Mouse (Mus musculus) embryonic fibroblast, embryonic 13.5 days (primary cell): ENCODE measurements at regions not wholly inside any gene's neighbourhood (a gene's known extent, or its start where the extent isn't known, plus 50 kb on each side); places are given as distances from the start of the nearest gene placed in this dataset.

Experiments
- CTCF ChIP-seq: IDR thresholded peaks from 2 replicates; pipeline ENCODE4 v1.5.1; 2011; ENCODE audit warnings: mild to moderate bottlenecking, control low read depth, low read length, moderate library complexity, borderline replicate concordance; ENCODE audit not compliant: insufficient read depth
- POLR2A ChIP-seq: IDR thresholded peaks from 2 replicates; pipeline ENCODE4 v1.6.1; 2011; ENCODE audit warnings: low read depth, mild to moderate bottlenecking, control low read depth, low read length, moderate library complexity

DNA sequence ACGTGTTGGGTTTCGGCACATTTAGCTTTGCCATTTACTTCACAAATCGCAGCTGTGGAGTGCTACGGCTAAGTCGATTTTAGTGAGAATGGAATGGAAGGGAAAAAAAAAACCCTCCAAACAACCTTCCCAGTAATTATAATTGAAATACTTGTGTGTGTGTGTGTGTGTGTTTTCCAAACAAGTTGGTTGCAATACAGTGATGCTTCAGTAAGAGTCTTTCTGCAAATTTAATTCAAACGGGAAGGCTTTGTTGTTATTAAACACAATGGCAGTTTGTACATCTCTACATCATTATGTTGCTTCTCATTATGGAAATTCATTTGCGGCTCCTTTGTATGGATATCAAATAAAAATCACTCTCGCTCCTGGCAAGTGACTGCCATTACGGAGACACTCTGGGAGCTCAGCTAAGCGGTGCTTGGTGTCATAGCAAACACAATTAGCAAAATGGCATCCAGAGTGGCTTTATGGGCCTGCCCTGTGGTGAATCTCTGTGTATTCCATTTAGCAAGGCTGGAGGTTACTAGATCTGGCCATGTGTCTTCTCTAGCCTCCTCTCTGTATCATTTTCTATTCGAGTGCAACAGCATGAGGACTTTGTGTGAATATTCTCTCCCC is 165.4 kb upstream of the Kif2a start:
- TF ChIP-seq POLR2A (no peak), CTCF (no peak)
